29 mouse cellular contexts compared by ENCODE assay signal in genomic region chr19:59479912-59480311, GRCm38 (mm10). TPM values are rescaled to one million over a fixed set of nuclear protein-coding genes. Genes with fewer than 3 reads are reported as not detected.
"Had no signal": no experiment of that assay in that cellular context is flagged by ENCODE, and none has a peak within 500 bp of the region (broad histone marks: within the 10 kb centered on the region; RNA-seq: fewer than 3 reads in every experiment).

No protein-coding gene starts in this region.

- H3K27me3 ChIP-seq: liver, embryonic 13.5 days had no signal

- H3K4me1 ChIP-seq: heart, embryonic 12.5 days; hindbrain, embryonic 13.5 days; hindbrain, embryonic 15.5 days; limb, embryonic 12.5 days; liver, embryonic 13.5 days; liver, embryonic 15.5 days had no signal

- H3K36me3 ChIP-seq: heart, embryonic 12.5 days; hindbrain, embryonic 13.5 days; hindbrain, embryonic 15.5 days; limb, embryonic 12.5 days; liver, embryonic 13.5 days; liver, embryonic 15.5 days had no signal

- ATAC-seq: hindbrain, postnatal 0 days; intestine, embryonic 16.5 days; liver, postnatal 0 days had no signal

- H3K27ac ChIP-seq: gastrocnemius, adult 2 months; heart, adult 2 months; hindbrain, embryonic 13.5 days; hindbrain, embryonic 15.5 days; hindbrain, postnatal 0 days; layer of hippocampus, adult 2 months; left cerebral cortex, adult 2 months; limb, embryonic 12.5 days; liver, embryonic 13.5 days; liver, embryonic 15.5 days had no signal

- H3K9ac ChIP-seq: heart, embryonic 12.5 days; hindbrain, embryonic 13.5 days; hindbrain, embryonic 15.5 days; limb, embryonic 12.5 days; liver, embryonic 13.5 days; liver, embryonic 15.5 days; liver, postnatal 0 days had no signal

- H3K9me3 ChIP-seq: heart, embryonic 12.5 days; hindbrain, embryonic 13.5 days; hindbrain, embryonic 15.5 days; limb, embryonic 12.5 days; liver, embryonic 13.5 days; liver, embryonic 15.5 days had no signal

- H3K4me2 ChIP-seq: heart, embryonic 12.5 days; hindbrain, embryonic 13.5 days; hindbrain, embryonic 15.5 days; limb, embryonic 12.5 days; liver, embryonic 11.5 days; liver, embryonic 13.5 days; liver, embryonic 15.5 days had no signal

- DNase-seq: gastrocnemius, adult 2 months; gastrocnemius, postnatal 10 days; gastrocnemius, postnatal 25 days; heart, adult 2 months; heart, postnatal 10 days; heart, postnatal 36 days; kidney, adult 11 months; kidney, adult 8-10 months; kidney, postnatal 10 days; kidney, postnatal 25 days; kidney, postnatal 4 days; left cerebral cortex, postnatal 4 days; liver; liver, embryonic 13.5 days; liver, postnatal 0 days had no signal

- H3K4me3 ChIP-seq: gastrocnemius, adult 2 months; heart, adult 2 months; heart, embryonic 12.5 days; hindbrain, embryonic 13.5 days; hindbrain, embryonic 15.5 days; layer of hippocampus, adult 2 months; left cerebral cortex, adult 2 months; limb, embryonic 12.5 days; liver, embryonic 13.5 days; liver, embryonic 15.5 days had no signal

RNA-seq across cellular contexts. Expression of gene Emx2, which starts 21.7 kb away (rescaled TPM):
- total RNA-seq: granulocyte monocyte progenitor cell, adult 5-6 weeks; heart, adult 2 months; heart, postnatal 10 days; heart, postnatal 36 days had no signal
- polyA plus RNA-seq: heart, adult 2 months; heart, embryonic 12.5 days; heart, embryonic 14.5 days; heart, embryonic 16.5 days; intestine, embryonic 14.5 days; intestine, embryonic 16.5 days; liver, embryonic 13.5 days; liver, postnatal 0 days had no signal
